Mouse (Mus musculus) olfactory bulb, adult 2 months (tissue): ENCODE data around the gene Csf3.

Experiments
- CTCF ChIP-seq: fragments of 200-500 bp; IDR thresholded peaks from 2 replicates; pipeline ENCODE4 v1.5.1; 2012; ENCODE audit warnings: low read depth, mild to moderate bottlenecking, low read length, moderate library complexity; ENCODE audit not compliant: insufficient read depth
- POLR2A ChIP-seq: fragments of 200-500 bp; IDR thresholded peaks from 2 replicates; pipeline ENCODE4 v1.6.1; 2012; ENCODE audit warnings: mild to moderate bottlenecking, low read depth, low read length, moderate library complexity; ENCODE audit not compliant: insufficient read depth

DNA sequence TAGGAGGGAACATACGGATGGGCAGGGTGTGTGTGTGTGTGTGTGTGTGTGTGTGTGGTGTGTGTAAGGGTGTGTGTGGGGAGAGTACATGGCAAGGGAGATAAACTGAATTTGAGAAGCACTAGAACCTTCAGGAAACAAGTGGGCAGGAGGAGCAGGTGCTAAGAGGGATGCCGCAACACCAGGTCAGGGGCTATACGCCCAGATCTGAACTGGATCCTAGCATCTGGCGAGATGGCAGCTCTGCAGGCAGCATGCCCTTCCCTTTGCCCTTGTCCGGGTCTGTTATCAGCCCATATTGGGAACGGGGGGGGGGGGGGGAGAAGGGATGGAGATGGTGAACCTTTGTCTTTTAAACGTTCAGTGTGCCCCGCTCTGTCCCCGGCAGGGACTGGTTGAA lies 37.9 kb downstream of the Csf3 start:
- TF ChIP-seq POLR2A (no peak), CTCF (no peak)
